Mouse (Mus musculus) MEL (cell line): ENCODE measurements around the gene Ankrd36. TPM values are rescaled to one million over a fixed set of nuclear protein-coding genes. Genes with fewer than 3 reads are reported as not detected.

Experiments used
- DNase-seq: peaks from one replicate; pipeline ENCODE4 v3.0.0; 2011; ENCODE audit warnings: low read depth, low spot score
- H3K27ac ChIP-seq: 2 replicates; pipeline ENCODE4 v1.5.1; 2012; ENCODE audit warnings: low read depth, mild to moderate bottlenecking, control low read depth, low read length, moderate library complexity; ENCODE audit not compliant: control insufficient read depth
- H3K27me3 ChIP-seq, 2 experiments: fragments of 150-350 bp in 1 of 2; sonication (generic) in 1 of 2; 2 replicates each; pipeline ENCODE4 v1.6.1; 2012; ENCODE audit warnings: low read length in 2 of 2, mild to moderate bottlenecking in 2 of 2, improper control_type of control experiment in 1 of 2, moderate library complexity in 1 of 2; ENCODE audit not compliant: insufficient read depth in 2 of 2, control insufficient read depth in 1 of 2
- H3K36me3 ChIP-seq, 2 experiments: 2 replicates each; pipeline ENCODE4 v1.6.1; 2012 to 2014; ENCODE audit warnings: low read length in 2 of 2, improper control_type of control experiment in 1 of 2, inconsistent platforms in 1 of 2, mild to moderate bottlenecking in 1 of 2; ENCODE audit not compliant: insufficient read depth in 2 of 2, control insufficient read depth in 1 of 2
- H3K4me1 ChIP-seq, 2 experiments: fragments of 150-350 bp in 1 of 2; sonication (generic) in 1 of 2; 2 replicates each; pipeline ENCODE4 v1.6.1; 2012; ENCODE audit warnings: low read length in 2 of 2, improper control_type of control experiment in 1 of 2, mild to moderate bottlenecking in 1 of 2; ENCODE audit not compliant: insufficient read depth in 2 of 2, control insufficient read depth in 1 of 2
- H3K4me3 ChIP-seq, 2 experiments: fragments of 150-350 bp in 1 of 2; sonication (generic) in 1 of 2; 2 replicates each; pipeline ENCODE4 v1.5.1; 2012; ENCODE audit warnings: low read depth in 2 of 2, low read length in 2 of 2, mild to moderate bottlenecking in 2 of 2, moderate library complexity in 2 of 2, control low read depth in 1 of 2, improper control_type of control experiment in 1 of 2; ENCODE audit not compliant: control insufficient read depth in 1 of 2, insufficient read depth in 1 of 2
- H3K79me2 ChIP-seq: 2 replicates; pipeline ENCODE4 v1.6.1; 2012; ENCODE audit warnings: mild to moderate bottlenecking, low read length, moderate library complexity; ENCODE audit not compliant: control insufficient read depth, poor library complexity, insufficient read depth
- H3K9ac ChIP-seq: 2 replicates; pipeline ENCODE4 v1.6.1; 2012; ENCODE audit warnings: low read depth, mild to moderate bottlenecking, control low read depth, low read length, moderate library complexity; ENCODE audit not compliant: control insufficient read depth, poor library complexity, severe bottlenecking
- H3K9me3 ChIP-seq: fragments of 150-350 bp; sonication (generic); replicated peaks from 2 replicates; pipeline ENCODE4 v1.6.1; 2012; ENCODE audit warnings: mild to moderate bottlenecking, low read length, improper control_type of control experiment, moderate library complexity; ENCODE audit not compliant: insufficient read depth
- BHLHE40 ChIP-seq: IDR thresholded peaks from 2 replicates; pipeline ENCODE4 v1.6.1; 2012; ENCODE audit warnings: low read depth, mild to moderate bottlenecking, inconsistent platforms, low read length, improper control_type of control experiment, borderline replicate concordance
- CHD1 ChIP-seq: IDR thresholded peaks from 2 replicates; pipeline ENCODE4 v1.6.1; 2012; ENCODE audit warnings: low read depth, mild to moderate bottlenecking, inconsistent platforms, low read length, improper control_type of control experiment
- CHD2 ChIP-seq: IDR thresholded peaks from 2 replicates; pipeline ENCODE4 v1.6.1; 2011; ENCODE audit warnings: low read length, improper control_type of control experiment
- CTCF ChIP-seq, 3 experiments: IDR thresholded peaks in 2 of 3; conservative IDR thresholded peaks in 1 of 3; 2 replicates each; pipeline ENCODE4 v1.5.1; 2011 to 2012; ENCODE audit warnings: low read length in 3 of 3, low read depth in 2 of 3, mild to moderate bottlenecking in 2 of 3, improper control_type of control experiment in 1 of 3, inconsistent platforms in 1 of 3, mixed read lengths in 1 of 3, moderate library complexity in 1 of 3; ENCODE audit not compliant: control insufficient read depth in 1 of 3, insufficient read depth in 1 of 3, poor library complexity in 1 of 3, severe bottlenecking in 1 of 3
- E2F4 ChIP-seq: IDR thresholded peaks from 2 replicates; pipeline ENCODE4 v1.6.1; 2011; ENCODE audit warnings: low read depth, low read length, improper control_type of control experiment, borderline replicate concordance
- ELF1 ChIP-seq: IDR thresholded peaks from 2 replicates; pipeline ENCODE4 v1.6.1; 2014; ENCODE audit warnings: low read depth, mild to moderate bottlenecking, inconsistent platforms, low read length, improper control_type of control experiment, moderate library complexity
- EP300 ChIP-seq, 2 experiments: IDR thresholded peaks; 2 replicates each; pipeline ENCODE4 v1.6.1; 2011; ENCODE audit warnings: improper control_type of control experiment in 2 of 2, low read length in 2 of 2, low read depth in 1 of 2, mild to moderate bottlenecking in 1 of 2
- ETS1 ChIP-seq: IDR thresholded peaks from 2 replicates; pipeline ENCODE4 v1.6.1; 2012; ENCODE audit warnings: low read depth, mild to moderate bottlenecking, inconsistent platforms, low read length, improper control_type of control experiment, moderate library complexity
- GABPA ChIP-seq: IDR thresholded peaks from 2 replicates; pipeline ENCODE4 v1.6.1; 2012; ENCODE audit warnings: low read depth, mild to moderate bottlenecking, inconsistent platforms, low read length, improper control_type of control experiment, moderate library complexity
- GATA1 ChIP-seq: IDR thresholded peaks from 2 replicates; pipeline ENCODE4 v1.6.1; 2011; ENCODE audit warnings: low read depth, low read length, improper control_type of control experiment
- HCFC1 ChIP-seq: IDR thresholded peaks from 2 replicates; pipeline ENCODE4 v1.6.1; 2012; ENCODE audit warnings: low read depth, mild to moderate bottlenecking, inconsistent platforms, low read length, improper control_type of control experiment, moderate library complexity
- JUND ChIP-seq: IDR thresholded peaks from 2 replicates; pipeline ENCODE4 v1.6.1; 2011; ENCODE audit warnings: low read depth, mild to moderate bottlenecking, improper control_type of control experiment, low read length
- KAT2A ChIP-seq: conservative IDR thresholded peaks from 2 replicates; pipeline ENCODE4 v1.6.1; 2012; ENCODE audit warnings: low read depth, low read length, improper control_type of control experiment, inconsistent platforms
- MAX ChIP-seq: IDR thresholded peaks from 2 replicates; pipeline ENCODE4 v1.6.1; 2011; ENCODE audit warnings: low read length, improper control_type of control experiment
- MAZ ChIP-seq: IDR thresholded peaks from 2 replicates; pipeline ENCODE4 v1.6.1; 2012; ENCODE audit warnings: low read depth, mild to moderate bottlenecking, inconsistent platforms, low read length, improper control_type of control experiment
- MEF2A ChIP-seq: IDR thresholded peaks from 2 replicates; pipeline ENCODE4 v1.6.1; 2014; ENCODE audit warnings: low read depth, mild to moderate bottlenecking, inconsistent platforms, low read length, improper control_type of control experiment; ENCODE audit not compliant: poor library complexity, insufficient replicate concordance, severe bottlenecking; ENCODE audit errors: extremely low read depth
- MXI1 ChIP-seq: IDR thresholded peaks from 2 replicates; pipeline ENCODE4 v1.6.1; 2011; ENCODE audit warnings: mild to moderate bottlenecking, low read depth, low read length, improper control_type of control experiment
- MYB ChIP-seq: IDR thresholded peaks from 2 replicates; pipeline ENCODE4 v1.6.1; 2011; ENCODE audit warnings: mild to moderate bottlenecking, low read depth, low read length, improper control_type of control experiment
- MYC ChIP-seq: IDR thresholded peaks from 2 replicates; pipeline ENCODE4 v1.6.1; 2011; ENCODE audit warnings: low read depth, mild to moderate bottlenecking, low read length, improper control_type of control experiment, moderate library complexity
- NRF1 ChIP-seq: IDR thresholded peaks from 2 replicates; pipeline ENCODE4 v1.6.1; 2014; ENCODE audit warnings: low read depth, mild to moderate bottlenecking, inconsistent platforms, low read length, improper control_type of control experiment, moderate library complexity; ENCODE audit not compliant: poor library complexity, insufficient read depth, severe bottlenecking
- RCOR1 ChIP-seq: IDR thresholded peaks from 2 replicates; pipeline ENCODE4 v1.6.1; 2012; ENCODE audit warnings: low read depth, mild to moderate bottlenecking, inconsistent platforms, low read length, improper control_type of control experiment
- SIN3A ChIP-seq: IDR thresholded peaks from 2 replicates; pipeline ENCODE4 v1.6.1; 2012; ENCODE audit warnings: low read length, improper control_type of control experiment, inconsistent platforms
- SMC3 ChIP-seq: IDR thresholded peaks from 2 replicates; pipeline ENCODE4 v1.6.1; 2011; ENCODE audit warnings: low read depth, low read length, improper control_type of control experiment
- TAL1 ChIP-seq: IDR thresholded peaks from 2 replicates; pipeline ENCODE4 v1.6.1; 2012; ENCODE audit warnings: mild to moderate bottlenecking, inconsistent platforms, low read length, moderate library complexity, mixed read lengths
- TBP ChIP-seq: IDR thresholded peaks from 2 replicates; pipeline ENCODE4 v1.8.0; 2011; ENCODE audit warnings: low read depth, low read length, improper control_type of control experiment
- TCF12 ChIP-seq: IDR thresholded peaks from 2 replicates; pipeline ENCODE4 v1.6.1; 2014; ENCODE audit warnings: low read depth, mild to moderate bottlenecking, inconsistent platforms, low read length, improper control_type of control experiment, moderate library complexity
- UBTF ChIP-seq: IDR thresholded peaks from 2 replicates; pipeline ENCODE4 v1.6.1; 2012; ENCODE audit warnings: low read depth, mild to moderate bottlenecking, inconsistent platforms, low read length, improper control_type of control experiment, moderate library complexity, borderline replicate concordance; ENCODE audit not compliant: insufficient read depth
- USF2 ChIP-seq, 2 experiments: IDR thresholded peaks; 2 replicates each; pipeline ENCODE4 v1.6.1; 2011 to 2012; ENCODE audit warnings: improper control_type of control experiment in 2 of 2, low read length in 2 of 2, borderline replicate concordance in 1 of 2, inconsistent platforms in 1 of 2, low read depth in 1 of 2, mild to moderate bottlenecking in 1 of 2; ENCODE audit not compliant: insufficient read depth in 1 of 2
- ZC3H11A ChIP-seq: IDR thresholded peaks from 2 replicates; pipeline ENCODE4 v1.6.1; 2012; ENCODE audit warnings: low read depth, mild to moderate bottlenecking, inconsistent platforms, low read length, improper control_type of control experiment
- ZKSCAN1 ChIP-seq: IDR thresholded peaks from 2 replicates; pipeline ENCODE4 v1.6.1; 2012; ENCODE audit warnings: low read depth, mild to moderate bottlenecking, inconsistent platforms, low read length, improper control_type of control experiment, moderate library complexity
- ZMIZ1 ChIP-seq: IDR thresholded peaks from 2 replicates; pipeline ENCODE4 v1.6.1; 2012; ENCODE audit warnings: low read depth, mild to moderate bottlenecking, inconsistent platforms, low read length, improper control_type of control experiment, moderate library complexity
- ZNF384 ChIP-seq: IDR thresholded peaks from 2 replicates; pipeline ENCODE4 v1.6.1; 2012; ENCODE audit warnings: low read depth, mild to moderate bottlenecking, inconsistent platforms, low read length, improper control_type of control experiment
- polyA plus RNA-seq, 2 experiments: library from polyadenylated mRNA; stranded (reverse) in 1 of 2; unstranded in 1 of 2; fragments of >175 nt in 1 of 2; fragments of >200 nt in 1 of 2; gene quantifications; 2 replicates each; pipeline versions ENCODE4 v1.2.1 to v1.2.4; 2012; ENCODE audit warnings: low replicate concordance in 2 of 2, low read depth in 1 of 2; ENCODE audit not compliant: insufficient read length in 2 of 2, insufficient read depth in 1 of 2, missing spikeins in 1 of 2
- total RNA-seq: library from RNA; depleted of rRNA; stranded (reverse); fragments of 300-350 nt; gene quantifications from 2 replicates; pipeline ENCODE4 v1.2.3, GENCODE M21; 2012

Gene Ankrd36
- total and polyA plus RNA-seq, 3 experiments: 3.2 to 3.4 TPM; not detected in 1

DNA sequence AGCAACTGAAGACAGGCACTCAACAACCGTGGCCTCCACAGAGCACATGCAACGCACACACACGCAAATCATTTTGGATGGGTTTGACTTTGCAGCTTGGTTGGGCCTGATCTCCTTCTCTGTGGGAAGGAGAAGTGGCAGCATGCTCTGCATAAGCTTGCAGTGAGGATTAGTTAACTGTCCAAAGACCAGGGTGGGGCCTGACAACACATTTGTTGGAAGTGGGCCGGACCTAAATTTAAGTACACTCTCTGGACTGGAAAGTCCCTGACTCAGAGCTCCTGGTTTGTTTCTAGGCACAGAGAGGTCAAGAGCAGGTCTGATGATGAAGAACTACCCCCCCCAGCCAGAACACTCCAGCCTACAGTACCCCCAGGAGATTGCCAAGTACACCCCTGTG, 164.8 kb downstream of the Ankrd36 start:
- H3K4me1 ChIP-seq: peaks cover 8 to 18% of the 10 kb centered on the region in 2 experiments

GRCm38 (mm10) chr11:5737137-5737536, 167.7 kb downstream of the Ankrd36 start:
- H3K9me3 ChIP-seq: no peaks in the 10 kb centered on the region
- H3K4me1 ChIP-seq: peaks cover 19 to 27% of the 10 kb centered on the region in 2 experiments

More for the DNA sequence above, 164.8 kb downstream of the Ankrd36 start:
- no peak overlapping the region for H3K27ac ChIP-seq
- TF ChIP-seq MYB: no peak
- no peak for TF ChIP-seq GATA1
- no peak for TF ChIP-seq ELF1
- TF ChIP-seq MAZ: no peak
- TF ChIP-seq CHD1: no peak
- TF ChIP-seq CTCF (IDR thresholded peaks at IDR 0.05 in 2 of 3, conservative IDR thresholded peaks at IDR 0.05 in 1 of 3; ENCODE audit: control insufficient read depth in 1 of 3, insufficient read depth in 1 of 3, low read depth in 2 of 3, low read length in 3 of 3, poor library complexity in 1 of 3, severe bottlenecking in 1 of 3): no peak
- no peak for TF ChIP-seq TBP
- TF ChIP-seq UBTF: no peak
- H3K36me3 ChIP-seq: peaks cover 0 to 23% of the 10 kb centered on the region in 2 experiments
- H3K79me2 ChIP-seq: peaks cover 43% of the 10 kb centered on the region
- DNase-seq: no peak
- H3K9ac ChIP-seq: no peak overlapping the region
- H3K9me3 ChIP-seq: no peaks in the 10 kb centered on the region
- H3K4me3 ChIP-seq: no peak overlapping the region
- H3K27me3 ChIP-seq: no peaks in the 10 kb centered on the region

More at GRCm38 (mm10) chr11:5737137-5737536, 167.7 kb downstream of the Ankrd36 start:
- DNase-seq: peak; percentile 84
- Histone ChIP-seq H3K79me2 (peaks cover 50% of the 10 kb centered on the region), H3K36me3 (peaks cover 0 to 34% of the 10 kb centered on the region in 2 experiments; a peak in 2 of 4 replicates), H3K9ac (no peak overlapping the region), H3K27me3 (no peaks in the 10 kb centered on the region), H3K27ac (peak overlapping the region; percentile 41; the same call in 1 of the 2 replicates), H3K4me3 (no peak overlapping the region)
- TF ChIP-seq TCF12 (no peak), KAT2A (no peak), BHLHE40 (no peak), SIN3A (no peak), GATA1 (peak; percentile 45; the same call in 1 of the 2 replicates), SMC3 (no peak), CHD1 (no peak), ETS1 (peak; percentile 71; the same call in 1 of the 2 replicates), HCFC1 (no peak), MXI1 (no peak), ZNF384 (no peak; the same call in 1 of the 2 replicates), MYC (no peak), TAL1 (no peak), TBP (no peak), USF2 (IDR thresholded peaks at IDR 0.05; ENCODE audit: borderline replicate concordance in 1 of 2, insufficient read depth in 1 of 2, low read depth in 1 of 2, low read length in 2 of 2) (no peak), ZC3H11A (no peak), ZMIZ1 (no peak), ZKSCAN1 (no peak), EP300 (IDR thresholded peaks at IDR 0.05; ENCODE audit: low read depth in 1 of 2, low read length in 2 of 2) (peak; percentile 68 to 78), MEF2A (no peak), MAX (no peak), CHD2 (no peak), E2F4 (no peak), NRF1 (no peak), RCOR1 (peak; percentile 52; the same call in 1 of the 2 replicates), GABPA (no peak), JUND (peak; percentile 86)
